Mouse (Mus musculus) retina, postnatal 7 days (tissue): Measurements from ENCODE around the gene Kctd14.
A peak's percentile ranks its signal among the peaks of the same experiment; 100 is the strongest.
"Not testable (repeated sequence)": the region's sequence is repeated elsewhere in the genome, so short reads cannot be mapped to it uniquely, and the experiment has no call there.

Source experiments
- DNase-seq: peaks from one replicate; pipeline ENCODE4 v3.0.0-alpha.2; 2012; ENCODE audit warnings: low read depth, low spot score

Gene Kctd14

DNA sequence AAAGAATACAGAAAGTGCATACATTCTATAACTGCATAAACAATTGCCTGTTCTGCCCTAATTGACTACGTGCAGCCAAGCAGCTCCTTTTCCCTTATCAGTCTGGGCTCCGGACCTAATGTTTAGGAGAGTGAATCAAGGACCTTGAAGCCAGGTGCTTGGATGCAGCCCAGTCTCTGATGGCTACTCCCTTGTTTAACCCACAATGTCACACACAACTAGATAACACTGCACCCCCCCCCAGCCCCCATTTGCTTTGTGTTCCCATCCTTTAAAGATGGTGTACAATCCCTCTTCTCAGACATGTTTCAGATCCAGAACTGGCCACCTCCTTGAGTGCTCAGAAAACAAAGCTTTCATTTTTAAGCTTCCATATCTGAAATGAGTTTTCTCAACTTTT, at the start of gene Kctd14:
Gene Kctd14 (plus strand): TSS at position 301 of the 400 bp plus-strand sequence.
- not testable (repeated sequence) for DNase-seq

DNA sequence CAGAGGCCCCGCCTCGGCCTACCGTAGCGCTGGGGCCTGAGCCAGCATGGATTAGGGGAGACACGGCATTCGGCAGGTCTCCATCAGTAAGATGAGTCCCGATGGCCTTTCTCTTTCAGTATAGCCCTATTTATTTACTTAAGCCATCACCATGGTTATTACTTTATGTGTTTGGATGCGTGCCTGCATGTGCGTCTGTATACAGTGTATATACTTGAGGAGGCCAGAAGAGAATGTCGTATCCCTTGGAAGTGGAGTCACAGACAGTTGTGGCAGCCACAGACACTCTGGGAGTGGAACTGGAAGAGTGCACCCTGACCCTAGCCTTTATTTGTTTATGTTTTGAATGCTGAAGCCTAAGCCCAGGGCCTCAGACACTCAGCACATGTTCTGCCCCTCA, 44.0 kb upstream of the Kctd14 start:
- DNase-seq, result no peak

DNA sequence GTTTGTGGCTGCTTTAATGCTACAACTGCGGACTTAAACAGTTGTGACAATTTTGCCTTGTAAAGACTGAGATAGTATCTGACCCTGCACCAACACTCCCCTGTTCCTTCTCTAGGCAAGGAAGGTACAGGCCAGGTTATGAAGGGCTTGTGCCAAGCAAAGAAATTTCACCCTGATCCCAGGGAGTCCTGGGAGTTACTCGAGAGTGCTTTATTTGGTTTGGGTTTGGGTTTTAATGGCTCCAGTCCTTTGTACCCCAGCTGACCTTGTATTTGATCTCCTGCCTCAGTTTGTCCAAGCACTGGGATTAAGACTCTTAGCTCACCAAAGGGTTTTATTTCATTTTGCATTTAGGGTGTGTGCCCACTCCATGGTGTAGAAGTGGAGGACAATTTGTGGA, 40.0 kb upstream of the Kctd14 start:
- DNase-seq, result no peak

DNA sequence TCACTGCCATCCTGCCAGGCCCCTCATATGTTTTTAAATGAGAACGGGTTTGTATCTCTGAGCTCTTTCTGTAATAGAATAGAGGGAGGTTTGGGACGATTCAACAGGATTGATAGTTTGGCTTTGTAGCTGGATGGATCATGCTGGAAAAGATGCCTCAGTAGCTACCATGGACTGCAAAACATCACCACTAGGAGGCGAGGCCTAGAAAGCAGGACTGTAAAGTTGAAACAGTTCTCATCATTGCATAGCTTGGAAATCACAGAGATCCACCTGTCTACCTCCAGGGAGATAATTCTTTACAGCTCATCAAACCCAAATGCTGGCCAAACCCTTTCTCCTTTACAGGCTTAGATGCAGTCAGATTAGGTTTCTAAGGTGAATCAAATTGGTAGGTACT, 39.5 kb upstream of the Kctd14 start:
- no peak for DNase-seq

DNA sequence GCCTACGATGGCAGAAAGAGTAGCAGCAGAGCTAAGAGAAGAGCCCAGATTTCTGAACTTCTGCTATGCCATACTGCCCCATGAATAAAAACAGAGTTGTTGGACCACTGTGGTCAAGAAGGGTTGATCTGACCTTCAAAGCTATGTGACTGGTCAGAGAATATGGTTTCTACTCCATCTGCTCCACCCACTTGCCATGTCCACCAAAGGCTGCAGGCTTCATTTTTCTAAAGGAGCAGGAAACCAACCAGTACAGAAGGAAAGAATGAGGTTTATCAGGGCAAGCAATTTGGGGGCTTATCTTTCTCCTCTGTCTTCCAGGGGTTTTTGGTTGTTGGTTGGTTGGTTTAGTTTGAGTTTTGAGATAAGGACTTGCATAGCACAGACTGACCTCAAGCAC, 37.1 kb upstream of the Kctd14 start:
- no peak for DNase-seq

DNA sequence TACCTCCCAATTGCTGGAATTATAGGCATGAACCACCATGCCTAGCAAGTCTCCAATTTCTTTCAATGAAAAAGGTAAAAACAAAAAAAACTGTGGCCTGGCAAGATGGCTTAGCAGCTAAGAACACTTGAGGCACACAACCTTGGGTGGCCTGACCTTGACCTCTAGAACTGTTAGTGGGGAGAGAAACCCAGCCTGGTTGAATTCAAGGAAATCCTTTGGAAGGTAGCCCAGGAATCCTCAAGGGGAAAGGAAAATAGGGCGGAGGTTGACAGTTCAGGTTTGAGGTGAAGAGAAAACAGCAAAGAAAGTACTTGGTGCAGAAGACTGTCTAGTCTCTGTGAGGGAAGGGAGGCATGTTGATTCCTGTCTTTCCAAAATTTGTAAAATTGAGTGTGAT, 36.7 kb upstream of the Kctd14 start:
- DNase-seq, result no peak

DNA sequence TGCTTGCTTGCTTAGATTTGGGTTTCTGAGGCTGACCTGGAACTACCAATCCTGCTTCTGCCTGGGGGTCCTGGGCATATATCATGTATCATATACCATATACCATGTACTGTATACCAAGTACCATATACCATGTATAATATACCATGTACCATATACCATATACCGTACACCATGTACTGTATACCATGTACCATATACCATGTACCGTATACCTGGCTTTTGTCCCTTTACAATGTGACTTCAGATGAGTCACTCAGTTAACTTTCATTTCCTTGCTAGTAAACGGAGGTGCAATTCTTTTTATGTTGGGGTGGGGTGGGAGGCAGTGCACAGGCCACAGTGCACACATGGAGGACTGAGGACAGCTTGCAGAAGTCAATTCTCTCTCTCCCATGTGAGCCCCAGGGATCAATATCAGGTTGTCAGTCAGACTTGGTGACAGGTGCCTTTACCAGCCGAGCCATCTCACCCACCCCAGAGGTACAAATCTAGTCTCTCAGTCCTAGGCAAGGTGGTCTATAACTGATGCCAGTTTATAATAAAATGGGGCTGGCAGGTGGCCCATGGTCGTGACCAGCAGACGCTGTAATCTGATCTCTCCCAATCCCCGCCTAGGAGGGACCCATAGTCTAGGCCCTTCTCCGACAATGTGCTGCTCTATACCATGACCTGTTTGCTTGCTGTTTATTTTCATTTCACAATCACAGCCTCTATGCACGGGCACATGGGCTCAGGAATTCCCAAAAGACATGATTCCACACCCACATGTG, 36.0 kb upstream of the Kctd14 start:
- DNase-seq, result no peak

DNA sequence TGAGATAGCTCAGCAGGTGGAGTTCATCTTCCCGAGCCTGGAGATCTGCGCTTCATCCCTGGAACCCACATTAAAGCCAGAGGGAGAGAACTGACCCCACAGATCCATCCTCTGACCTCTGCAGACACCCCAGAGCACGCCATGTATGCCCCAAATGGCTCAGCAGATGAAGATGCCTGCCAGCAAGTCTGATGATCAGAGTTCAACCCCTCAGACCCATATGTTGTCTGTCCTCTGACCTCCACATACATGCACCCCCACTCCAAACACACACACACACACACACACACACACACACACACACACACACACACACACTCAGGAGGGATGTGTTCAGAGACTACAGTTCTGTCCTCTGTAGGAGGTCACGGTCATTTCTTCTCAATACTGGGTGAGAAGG, 34.6 kb upstream of the Kctd14 start:
- no peak for DNase-seq

DNA sequence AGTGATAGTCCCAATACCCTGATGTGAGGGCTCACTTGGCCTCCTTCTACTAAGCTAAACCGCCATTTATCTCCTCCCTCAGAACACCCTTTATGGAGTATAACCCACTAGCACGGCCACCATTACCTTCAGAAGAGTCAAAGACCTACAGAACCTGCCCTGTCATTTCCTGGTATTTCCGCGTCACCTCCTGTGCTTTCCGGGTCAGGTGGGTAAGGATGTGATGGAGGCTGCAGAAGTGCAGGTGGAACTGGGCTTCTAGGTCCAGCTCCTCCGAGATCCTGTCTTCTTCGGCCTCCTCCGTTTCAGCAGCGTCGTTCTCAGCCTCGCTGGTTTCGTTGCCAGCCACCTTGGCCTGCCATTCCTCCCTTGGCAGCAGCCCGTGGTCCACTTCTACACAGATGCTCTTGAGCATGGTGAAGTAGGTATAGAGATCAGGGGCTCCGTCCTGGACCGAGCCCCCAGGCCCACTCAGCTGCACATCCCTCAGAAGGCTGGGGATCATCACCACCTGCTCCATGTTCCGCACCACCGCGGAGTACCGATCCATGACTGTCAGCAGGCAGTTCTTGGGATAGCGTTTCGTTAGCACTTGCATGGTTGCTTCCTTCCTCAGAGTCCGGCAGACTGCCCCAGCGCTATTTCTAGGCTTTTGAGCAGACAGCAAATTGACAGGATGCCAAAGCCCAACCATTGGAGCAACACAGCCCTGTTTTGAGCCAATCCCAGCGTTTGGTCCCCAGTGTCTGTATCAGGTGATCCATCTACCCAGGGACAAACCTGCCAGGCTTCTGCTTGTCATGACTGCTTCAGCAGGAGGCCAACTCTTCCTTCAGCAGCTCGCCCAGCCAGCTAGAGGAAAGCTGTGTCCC, 34.0 kb upstream of the Kctd14 start, which contains the start of gene Thrsp:
Gene Thrsp (minus strand): TSS at position 825 of the 872 bp plus-strand sequence.
- DNase-seq, result no peak

DNA sequence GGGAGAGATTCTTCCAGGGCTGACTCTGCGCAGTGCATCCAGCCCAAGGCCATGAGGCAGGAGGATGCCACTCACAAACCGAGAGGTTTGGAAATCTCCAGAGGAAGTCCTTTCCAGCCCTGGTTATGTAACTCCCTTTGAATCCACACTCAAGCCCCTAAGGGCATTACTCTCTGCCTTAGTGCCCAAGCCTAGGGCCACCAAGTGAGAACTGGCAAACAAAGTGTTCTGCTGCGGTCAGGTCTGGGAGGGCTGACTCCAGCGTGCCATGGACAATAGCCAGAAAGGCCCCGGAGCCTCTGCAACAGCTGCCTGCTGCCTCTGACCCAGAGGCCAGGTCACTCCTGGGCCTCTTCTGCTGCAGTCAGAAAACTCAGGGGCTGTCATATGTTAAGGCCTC, 32.4 kb upstream of the Kctd14 start:
- no peak for DNase-seq

DNA sequence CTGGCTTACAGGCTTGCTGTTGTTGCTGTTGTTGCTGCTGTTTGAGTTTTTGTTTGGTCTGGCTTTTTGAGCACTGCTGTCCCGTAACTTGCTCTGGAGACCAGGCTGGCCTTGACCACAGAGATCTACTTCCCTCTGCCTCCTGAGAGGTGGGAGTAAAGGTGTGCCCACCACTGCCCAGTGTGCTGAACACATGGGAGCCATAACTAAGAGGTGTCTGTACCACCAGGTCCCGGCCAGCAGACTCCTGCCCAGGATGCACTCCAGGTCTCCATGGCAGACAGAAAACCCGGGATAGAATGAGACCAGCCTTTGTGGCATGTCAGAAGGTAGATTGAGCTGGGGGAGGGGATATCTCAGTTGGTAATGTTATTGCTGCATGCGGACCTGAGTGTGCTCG, 32.0 kb upstream of the Kctd14 start:
- no peak for DNase-seq

DNA sequence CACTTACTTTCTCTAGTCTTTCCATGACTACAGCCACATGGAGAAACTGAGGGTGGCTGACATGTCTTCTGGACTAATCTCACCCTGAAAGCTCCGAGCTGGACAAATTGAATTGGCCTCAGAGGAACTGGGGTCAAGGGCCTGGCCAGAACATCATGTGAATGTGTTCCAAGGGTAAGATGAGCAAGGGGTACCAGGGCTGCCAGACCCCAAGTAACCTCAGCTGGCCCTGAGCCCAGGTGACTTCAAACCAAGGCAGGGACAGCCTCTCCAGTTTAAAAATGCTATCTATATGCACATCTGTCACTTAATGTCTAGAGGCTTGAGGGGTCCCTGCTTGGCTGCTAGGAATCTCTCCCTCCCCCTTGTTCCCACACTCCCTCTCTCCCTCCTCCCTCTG, 30.7 kb upstream of the Kctd14 start:
- no peak for DNase-seq

DNA sequence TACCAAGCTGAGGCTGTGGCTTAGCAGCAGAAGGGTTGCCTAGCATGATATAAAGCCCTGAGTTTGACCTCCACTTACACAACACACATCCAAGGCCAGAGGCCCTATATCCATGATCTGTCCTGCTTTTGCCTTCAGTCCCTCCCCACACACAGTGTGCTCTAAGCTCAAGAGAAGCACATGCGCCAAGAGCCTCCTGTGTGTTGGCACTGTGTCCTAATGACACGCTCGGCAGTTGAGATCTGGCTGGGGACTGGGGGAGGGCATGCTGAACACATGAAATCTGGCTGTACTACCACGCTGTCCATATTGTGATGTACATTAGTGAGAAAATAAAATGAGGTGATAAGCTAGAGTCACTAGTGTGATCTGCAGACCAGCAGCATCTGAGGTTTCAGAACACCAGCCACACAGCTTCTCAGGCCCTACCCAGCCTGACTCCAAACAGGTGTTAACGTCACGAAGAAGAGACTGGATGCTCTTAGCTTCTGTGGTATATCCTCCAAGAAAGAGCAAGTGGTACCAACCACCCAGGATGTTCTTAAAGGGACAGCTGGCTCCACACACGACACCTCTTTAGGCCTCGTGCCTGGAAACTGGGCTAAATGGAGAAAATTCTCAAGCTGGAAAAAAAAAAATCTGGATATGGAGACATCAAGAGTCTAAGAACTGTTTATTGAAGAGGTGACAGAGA, 30.0 kb upstream of the Kctd14 start:
- DNase-seq, result no peak

DNA sequence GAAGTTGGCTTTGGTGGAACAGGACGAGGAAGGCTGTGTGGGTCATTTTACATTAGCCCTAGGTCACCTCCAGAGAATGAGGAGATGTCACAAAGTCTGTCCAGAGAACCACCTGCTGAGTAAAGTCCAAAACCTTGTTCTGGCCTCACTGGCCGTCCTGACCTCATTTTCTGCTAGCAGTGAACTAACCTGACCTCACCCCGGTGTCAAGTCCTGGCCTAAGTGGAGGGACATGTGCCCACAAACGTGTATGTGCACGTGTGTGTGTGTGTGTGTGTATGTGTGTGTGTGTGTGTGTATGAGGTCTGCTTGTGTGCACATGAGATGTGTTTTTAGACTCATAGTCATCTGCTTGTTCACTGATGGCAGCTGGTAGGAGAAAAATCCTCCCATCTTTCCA, 27.4 kb upstream of the Kctd14 start:
- no peak for DNase-seq

DNA sequence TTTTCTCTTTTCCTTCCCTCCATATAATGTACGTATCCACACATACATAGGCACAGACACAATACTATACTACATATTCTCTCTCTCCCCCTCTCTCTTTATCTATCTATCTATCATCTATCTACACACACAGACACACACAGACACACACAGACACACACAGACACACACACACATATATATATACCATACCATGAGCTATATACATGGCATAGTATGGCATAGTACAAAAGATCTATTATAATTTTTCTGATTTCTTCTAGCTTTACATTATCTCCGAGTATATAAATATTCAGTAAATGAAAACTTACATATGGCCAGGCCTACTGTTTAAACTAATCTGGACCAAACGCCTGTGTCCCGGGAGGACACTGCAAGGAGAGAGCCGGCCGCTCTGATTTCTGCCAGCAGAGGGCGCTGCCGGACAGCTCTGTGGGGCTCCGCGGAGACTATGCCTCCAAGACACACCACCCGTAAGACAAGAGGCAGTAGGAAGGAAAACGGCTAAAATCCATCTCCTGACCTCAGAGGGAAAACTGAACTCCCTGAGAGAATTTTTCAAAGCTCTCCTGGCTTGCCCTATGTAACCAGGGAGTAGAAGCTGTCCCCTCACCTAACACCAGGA, 26.4 kb upstream of the Kctd14 start:
- DNase-seq, result peak; percentile 76

DNA sequence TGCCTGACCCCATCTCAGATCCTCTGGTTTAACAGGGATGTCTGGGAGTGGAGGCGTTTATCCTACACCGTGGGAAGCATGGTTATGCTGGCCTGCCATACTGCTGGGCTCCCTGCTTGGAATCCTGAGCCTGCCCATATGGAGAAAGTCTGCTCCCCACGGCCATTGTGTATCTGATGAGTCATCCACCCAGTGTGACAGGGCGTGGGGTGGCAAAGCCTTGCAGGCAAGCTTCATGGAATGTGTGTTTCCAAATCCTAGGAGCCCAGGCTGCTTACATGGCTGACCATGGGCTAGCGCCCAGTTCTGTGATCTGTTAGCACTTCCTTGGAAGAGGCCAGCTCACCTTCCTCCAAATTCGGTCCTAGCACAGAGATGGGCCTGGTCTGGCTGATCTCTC, 24.6 kb upstream of the Kctd14 start:
- no peak for DNase-seq

DNA sequence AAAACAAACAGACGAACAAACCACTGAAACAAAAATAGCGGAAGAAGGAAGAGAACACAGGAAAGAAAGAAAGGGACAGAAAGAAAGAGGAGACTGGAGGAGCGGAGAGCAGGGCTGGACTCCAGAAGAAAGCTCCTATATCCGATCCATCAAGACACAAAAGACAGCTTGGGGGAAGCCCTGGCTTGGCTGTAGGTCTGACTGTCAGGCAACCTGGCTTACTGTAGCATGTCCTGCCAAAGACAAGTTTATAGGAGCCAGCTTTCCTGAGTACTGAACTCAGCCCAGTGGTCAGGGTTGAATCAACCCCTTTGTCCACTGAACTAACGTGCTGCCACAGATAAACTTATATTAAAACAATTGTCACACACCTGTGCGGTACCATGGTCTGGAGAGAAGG, 23.8 kb upstream of the Kctd14 start:
- DNase-seq, result no peak

DNA sequence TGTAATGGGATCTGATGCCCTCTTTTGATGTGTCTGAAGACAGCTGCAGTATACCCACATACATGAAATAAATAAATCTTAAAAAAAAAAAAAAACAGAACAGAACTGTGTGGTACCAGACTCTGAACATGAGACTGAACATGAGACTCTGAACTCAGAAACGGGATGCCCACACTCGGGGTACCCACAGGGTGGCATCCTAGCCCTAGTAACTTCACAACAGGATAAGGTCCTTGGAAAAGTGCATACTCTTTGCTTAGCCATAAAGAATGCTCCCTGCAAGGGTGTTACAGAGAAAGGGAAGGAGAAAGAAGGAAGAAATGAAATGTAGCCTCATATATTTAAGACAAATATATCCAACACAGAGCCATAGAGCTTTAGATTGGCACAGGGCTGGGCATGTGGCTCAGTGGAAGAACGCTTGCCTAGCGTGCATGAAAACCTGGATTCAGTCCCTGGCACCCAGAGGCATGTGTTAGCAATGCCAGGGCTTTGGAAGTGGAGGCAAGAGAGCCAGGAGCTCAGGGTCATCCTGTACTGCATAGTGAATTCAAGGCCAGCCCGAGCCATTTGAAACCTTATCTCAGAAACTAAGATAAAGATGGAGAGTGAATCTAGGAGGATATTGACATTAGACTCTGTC, 23.2 kb upstream of the Kctd14 start:
- DNase-seq, result no peak

DNA sequence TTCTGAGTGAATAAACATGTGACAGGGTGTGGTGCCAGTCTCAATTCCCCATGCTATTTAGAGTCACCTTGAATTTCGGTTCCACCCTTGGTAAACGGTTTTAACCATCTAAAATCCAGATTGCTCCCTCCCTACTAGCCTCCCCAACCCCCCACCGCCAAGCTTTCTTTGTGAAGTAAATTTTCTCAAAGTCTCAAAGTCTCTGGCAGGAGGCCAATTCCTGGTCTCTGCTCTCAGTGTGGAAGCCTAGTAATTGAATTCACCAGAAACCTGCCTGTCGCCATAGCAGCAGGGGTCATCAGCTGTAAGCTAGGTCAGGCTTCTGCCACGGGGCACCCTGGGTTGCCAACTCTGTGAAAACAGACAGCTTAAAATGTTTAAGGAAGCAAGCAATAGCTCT, 21.4 kb upstream of the Kctd14 start:
- no peak for DNase-seq

DNA sequence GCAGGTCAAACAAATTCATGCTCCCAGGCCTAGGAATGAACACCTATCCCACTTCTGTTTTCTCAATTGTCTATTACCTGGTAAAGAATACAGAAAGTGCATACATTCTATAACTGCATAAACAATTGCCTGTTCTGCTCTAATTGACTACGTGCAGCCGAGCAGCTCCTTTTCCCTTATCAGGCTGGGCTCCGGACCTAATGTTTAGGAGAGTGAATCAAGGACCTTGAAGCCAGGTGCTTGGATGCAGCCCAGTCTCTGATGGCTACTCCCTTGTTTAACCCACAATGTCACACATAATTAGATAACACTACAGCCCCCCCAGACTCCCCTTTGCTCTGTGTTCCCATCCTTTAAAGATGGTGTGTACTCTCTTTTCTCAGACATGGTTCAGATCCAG, 17.6 kb upstream of the Kctd14 start:
- not testable (repeated sequence) for DNase-seq

DNA sequence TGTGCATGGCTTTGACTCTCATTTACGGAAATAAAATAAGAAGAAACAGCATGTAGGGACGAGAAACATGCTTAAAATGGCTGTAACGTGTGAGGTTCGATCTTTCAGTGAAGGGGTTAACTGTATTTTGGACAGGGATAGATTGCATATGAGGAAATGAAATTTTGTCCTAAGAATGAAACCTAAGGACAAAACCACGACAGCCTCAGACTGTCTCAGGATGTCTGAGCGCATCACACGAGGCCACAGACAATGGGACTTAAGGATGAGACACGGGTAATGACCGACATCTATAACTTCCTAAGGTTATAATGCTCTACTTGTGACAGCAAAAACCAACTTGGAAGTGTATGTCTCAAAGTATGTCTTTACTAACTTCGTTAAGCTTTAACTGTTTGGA, 16.6 kb upstream of the Kctd14 start:
- no peak for DNase-seq
